Mouse (Mus musculus): ENCODE measurements around the gene Flnb. TPM values are rescaled to one million over a fixed set of nuclear protein-coding genes. Genes with fewer than 3 reads are reported as not detected.

Flnb gene
- 2.7 and 3.8 TPM in 2 replicates for total RNA-seq (2015; ENCODE audit: low replicate concordance)
- total RNA-seq (2017; ENCODE audit: low replicate concordance): 2.0 and 2.2 TPM in 2 replicates

DNA sequence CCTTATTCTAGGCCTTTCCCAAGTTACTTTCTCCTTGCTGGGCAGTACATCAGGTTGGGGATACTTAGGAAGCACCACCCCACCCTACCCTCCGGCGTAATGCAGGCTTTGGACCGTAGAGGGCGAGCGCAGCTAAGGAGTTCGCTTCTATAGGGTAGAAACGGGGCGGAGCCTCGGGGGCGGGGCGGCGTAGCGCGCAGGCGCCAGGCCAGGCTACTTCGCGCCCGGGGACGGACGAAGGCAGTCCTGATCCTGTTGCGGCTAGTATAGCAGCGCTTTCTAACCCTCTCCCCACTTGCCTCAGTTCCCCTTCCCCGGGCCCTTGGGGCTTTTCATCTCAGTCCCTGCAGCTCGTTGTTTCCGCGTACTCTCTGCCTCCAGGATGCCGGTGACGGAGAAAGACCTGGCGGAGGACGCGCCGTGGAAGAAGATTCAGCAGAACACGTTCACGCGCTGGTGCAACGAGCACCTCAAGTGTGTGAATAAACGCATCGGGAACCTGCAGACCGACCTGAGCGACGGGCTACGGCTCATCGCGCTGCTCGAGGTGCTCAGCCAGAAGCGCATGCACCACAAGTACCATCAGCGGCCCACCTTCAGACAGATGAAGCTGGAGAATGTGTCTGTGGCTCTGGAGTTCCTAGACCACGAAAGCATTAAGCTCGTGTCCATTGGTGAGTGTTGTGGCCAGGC is at the start of gene Flnb:
TSS of gene Flnb (plus strand) at position 188 of the 693 bp plus-strand sequence.
- ATAC-seq (replicated peaks; ENCODE audit: low FRiP score, poor library complexity, severe bottlenecking): no peak

DNA sequence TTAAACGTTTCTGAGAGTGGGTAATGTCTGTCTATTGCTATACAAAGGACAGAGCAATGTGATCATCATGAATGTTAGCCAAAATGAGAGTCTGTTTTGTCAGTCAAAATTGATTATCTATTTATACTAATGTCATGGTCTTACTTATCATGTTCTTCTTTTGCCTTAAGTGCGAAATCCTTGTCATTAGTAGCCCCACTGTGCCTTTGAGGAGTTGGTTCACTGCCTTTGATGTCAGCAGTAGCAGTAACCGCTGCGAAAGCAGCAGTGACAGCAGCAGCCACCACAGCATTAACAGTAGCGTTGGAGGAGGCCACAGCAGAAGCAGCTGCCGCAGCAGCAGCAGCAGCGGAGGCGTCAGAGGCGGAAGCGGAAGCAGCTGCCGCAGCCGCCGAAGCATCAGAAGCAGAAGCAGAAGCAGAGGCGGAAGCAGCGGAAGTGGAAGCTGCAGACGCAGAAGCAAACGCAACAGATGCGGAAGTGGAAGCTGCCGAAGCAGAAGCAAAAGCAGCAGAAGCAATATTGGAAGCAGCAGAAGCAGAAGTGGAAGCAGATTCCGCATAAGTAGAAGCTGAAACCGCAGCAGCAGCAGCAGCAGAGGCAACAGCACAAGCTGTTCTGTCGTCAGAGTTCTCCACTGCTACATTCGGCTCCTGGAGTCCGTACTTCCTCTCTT is 43.9 kb upstream of the Flnb start:
- no peak for ATAC-seq (replicated peaks; ENCODE audit: low FRiP score, poor library complexity, severe bottlenecking)

DNA sequence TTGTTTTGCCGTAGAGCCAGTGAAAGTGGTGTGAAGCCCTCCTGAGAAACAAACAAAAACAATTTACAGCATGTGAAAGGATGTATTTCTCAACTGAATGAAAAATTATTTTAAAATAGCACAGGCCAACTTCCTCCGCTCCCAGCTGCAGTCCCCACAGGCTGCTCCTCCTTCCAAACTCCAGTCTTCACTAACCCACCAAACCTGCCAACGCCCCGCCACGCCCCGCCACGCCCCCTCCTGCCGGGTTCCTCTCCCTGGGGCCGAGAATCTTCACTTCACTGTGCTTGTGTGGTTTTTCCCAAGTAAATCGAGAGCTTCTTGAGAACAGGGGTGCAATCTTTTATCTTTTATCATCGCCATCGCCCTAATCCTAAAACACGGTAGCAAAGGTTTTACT is 31.7 kb upstream of the Flnb start:
- no peak for ATAC-seq (replicated peaks; ENCODE audit: low FRiP score, poor library complexity, severe bottlenecking)

DNA sequence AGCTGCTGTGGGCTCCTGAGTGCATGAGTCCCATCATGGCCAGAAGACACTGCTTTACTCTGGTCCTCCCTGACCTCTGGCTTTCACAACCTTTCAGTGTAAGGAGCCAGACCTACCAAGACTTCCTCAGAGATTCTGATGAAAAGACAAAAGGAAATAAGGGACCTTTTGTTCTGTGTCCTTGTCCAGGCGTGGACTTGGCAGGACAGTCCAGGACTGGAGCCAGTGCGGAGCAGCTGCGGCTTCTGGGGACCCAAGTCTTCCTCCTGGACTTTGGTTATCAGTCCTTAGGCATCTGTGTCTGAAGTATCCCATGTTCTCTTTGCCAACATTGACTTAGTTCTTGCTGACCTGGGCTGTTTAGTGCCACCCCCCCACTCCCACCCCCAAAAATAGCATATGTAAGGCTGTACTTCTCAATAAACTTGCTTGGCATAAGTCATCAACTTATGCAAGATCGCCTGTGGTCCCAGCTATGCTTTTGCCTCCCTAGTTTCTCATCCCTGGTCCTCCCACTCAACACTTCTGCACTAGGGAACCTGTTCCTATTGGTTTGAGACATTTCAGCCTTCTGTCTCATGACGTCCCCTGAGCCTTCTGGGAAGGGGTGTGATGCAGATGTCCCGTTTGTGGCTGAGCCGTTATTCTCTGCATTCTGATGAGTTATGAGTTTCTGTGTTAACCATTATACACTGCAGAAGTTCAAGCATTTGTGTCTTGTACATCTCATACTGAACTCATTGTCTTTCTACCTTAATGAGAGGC is 28.3 kb upstream of the Flnb start:
- no peak for ATAC-seq (replicated peaks; ENCODE audit: low FRiP score, poor library complexity, severe bottlenecking)

DNA sequence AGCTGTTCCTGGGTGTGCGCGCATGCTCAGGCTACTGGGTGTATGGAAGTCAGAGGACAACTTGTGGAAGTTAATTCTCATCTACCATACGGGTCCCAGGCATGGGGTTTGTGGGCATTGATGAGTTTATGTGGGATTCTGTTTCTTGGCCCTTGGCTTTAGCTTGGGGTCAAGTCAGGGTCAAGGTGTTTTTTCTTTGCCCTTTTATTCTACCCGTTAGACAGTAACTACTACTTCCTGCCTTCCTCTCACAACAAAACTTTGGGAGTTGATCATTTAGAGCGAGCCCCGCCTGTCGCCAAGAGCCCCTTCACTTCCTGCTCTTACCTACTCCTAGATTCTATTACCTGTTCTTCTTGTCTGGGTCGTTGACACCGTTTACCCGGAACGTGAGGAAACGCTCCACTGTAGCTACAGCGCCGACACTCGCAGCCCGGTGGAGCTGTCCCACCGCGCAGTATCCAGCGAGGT is 26.7 kb upstream of the Flnb start:
- no peak for ATAC-seq (replicated peaks; ENCODE audit: low FRiP score, poor library complexity, severe bottlenecking)

DNA sequence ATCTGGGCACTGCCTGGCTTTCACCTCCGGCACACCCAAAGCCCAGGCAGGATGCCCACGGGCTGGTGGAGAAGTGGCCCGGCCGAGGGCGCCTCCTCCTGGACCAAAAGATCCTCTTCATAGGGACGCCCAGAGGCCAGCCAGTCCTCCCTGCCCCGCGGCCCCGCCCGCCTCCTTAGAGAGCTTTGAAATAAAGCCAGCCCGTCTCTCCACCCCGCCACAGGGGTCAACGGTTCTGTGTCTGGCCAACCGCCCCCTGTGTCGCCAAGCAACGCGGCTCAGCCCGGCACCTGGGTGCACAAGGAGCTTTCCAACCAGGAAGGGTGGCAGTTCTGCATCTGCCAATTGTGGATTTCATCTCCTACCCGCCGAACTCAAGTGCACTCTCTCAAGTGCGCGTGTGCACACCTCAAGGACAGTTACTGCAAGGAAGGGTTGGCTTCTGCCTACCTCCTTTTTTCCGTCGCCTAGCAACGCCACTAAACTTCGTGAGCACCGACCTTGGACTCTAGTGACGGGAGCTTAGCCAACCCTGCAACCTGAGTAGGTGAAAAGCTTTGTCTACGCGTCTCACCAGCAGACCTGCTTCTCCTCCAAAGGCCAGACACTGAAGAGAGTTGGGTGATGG is 26.1 kb upstream of the Flnb start, which contains the start of gene Gm26661:
TSS of gene Gm26661 (plus strand) at position 56 of the 628 bp plus-strand sequence.
- no peak for ATAC-seq (replicated peaks; ENCODE audit: low FRiP score, poor library complexity, severe bottlenecking)

DNA sequence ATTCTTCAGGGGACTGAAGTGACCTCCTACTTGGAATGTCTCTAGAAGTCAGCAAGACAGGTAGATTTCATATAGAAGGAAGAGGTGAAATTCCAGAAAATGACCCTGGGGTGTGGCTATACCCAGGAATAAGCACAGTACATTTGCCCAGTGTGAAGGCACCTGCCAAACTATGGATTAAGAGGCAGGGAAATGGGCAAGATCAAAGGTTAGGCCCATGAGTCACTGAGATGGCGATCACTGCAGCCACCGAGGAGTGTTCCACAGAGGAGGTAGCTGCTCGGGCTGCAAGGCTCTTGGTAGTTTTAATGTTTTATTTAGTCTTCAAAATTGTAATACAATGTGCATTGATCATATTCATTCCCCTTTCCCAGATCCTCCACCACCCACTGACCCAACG is 21.8 kb upstream of the Flnb start:
- no peak for ATAC-seq (replicated peaks; ENCODE audit: low FRiP score, poor library complexity, severe bottlenecking)

DNA sequence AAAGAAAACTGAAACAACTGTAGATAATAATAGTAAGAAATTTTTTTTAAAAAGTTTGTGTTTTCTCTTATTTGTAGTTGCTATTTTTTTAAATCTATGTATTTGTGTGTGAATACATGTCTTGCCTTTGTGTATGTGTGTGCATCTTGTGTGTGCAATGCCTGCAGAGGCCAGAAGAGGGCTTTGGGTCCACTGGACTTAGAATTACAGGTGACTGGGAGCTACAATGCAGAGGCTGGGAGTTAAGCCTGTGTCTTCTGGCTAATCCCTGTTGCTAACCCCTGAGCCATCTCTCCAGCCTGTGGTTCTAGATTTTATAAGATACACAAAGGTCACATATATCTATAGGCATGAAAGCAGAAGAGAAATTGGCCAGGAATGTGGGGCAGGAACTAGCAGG is 17.1 kb upstream of the Flnb start:
- no peak for ATAC-seq (replicated peaks; ENCODE audit: low FRiP score, poor library complexity, severe bottlenecking)

DNA sequence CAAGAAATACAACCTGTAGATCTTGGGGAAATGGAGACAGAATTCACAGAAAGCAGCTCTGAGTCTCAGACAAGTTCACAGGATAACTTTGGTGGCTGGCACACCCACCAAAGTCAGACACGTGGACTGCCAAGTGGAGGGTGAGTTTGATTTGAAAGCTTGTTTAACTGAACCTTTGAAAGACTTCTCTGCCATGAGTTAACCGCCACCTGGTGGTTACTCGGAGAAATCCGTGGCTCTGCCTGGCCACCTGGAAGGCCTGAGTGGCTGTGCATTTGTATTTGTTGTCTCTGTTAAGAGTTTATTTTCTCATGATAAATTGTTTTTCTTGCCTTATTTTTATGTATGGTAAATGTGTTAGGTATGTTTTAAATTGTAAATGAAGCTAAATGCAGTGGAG is 15.9 kb upstream of the Flnb start:
- no peak for ATAC-seq (replicated peaks; ENCODE audit: low FRiP score, poor library complexity, severe bottlenecking)

DNA sequence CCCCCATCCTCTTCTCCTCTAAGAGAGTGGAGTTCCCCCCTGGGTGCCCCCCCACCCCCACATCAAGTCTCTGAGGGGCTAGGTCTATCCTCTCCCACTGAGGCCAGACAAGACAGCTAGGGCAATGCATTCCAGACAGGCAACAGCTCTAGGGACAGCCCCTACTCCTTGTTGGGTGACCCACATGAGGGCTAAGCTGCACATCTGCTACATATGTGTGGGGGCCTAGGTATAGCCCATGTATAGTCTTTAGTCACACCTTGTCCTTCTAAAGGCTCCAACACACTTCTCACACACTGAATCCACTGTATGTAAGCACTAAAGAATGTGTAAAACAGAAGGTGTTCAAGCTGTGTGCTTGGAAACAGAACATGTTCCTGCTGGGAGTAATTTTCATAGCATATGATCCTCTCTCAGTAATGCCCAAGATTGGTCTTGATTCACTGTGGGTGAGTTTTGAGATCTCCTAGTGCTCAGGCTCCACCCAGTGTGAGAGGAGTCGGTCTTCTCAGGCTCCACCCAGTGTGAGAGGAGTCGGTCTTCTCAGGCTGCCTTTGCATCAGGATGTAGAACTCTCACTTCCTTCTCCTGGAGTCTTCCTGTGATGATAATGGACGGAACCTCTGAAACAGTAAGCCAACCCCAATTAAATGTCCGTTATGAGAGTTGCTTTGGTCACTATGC is 13.7 kb upstream of the Flnb start:
- ATAC-seq (replicated peaks; ENCODE audit: low FRiP score, poor library complexity, severe bottlenecking): no peak

DNA sequence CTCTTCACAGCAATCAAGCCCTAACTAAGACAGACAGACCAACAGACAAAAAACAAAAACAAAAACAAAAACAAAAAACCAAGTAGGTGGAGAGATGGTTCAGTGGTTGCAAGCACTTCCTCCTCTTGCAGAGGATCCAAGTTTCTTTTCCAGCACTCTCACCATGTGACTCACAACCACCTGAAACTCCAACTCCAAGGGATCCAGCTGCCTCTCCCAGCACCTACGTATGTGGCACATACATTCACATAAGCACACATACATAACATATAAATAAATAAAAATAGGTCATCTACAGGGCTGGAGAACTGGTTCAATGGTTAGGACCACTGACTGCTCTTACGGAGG is 13.2 kb upstream of the Flnb start:
- no peak for ATAC-seq (replicated peaks; ENCODE audit: low FRiP score, poor library complexity, severe bottlenecking)

DNA sequence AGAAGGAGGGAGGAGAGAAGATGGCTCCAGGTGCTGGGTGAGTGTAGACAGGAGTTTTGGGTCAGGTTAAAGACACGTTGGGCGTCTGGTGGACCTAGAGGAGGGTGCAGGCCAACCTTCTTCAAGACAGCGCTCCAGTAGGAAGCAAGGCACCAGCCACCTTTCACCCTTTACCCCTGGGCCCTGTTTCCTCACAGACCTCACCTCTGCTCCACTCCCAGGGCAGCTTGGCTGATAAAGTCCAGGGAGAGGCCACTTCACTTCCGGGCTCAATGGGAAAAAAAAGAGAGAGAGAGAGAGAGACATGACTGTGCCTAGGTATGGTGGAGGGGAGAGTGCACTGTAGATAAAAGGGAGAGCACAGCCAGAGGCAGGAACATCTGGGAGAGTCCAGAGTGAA is 10.0 kb upstream of the Flnb start:
- no peak for ATAC-seq (replicated peaks; ENCODE audit: low FRiP score, poor library complexity, severe bottlenecking)

DNA sequence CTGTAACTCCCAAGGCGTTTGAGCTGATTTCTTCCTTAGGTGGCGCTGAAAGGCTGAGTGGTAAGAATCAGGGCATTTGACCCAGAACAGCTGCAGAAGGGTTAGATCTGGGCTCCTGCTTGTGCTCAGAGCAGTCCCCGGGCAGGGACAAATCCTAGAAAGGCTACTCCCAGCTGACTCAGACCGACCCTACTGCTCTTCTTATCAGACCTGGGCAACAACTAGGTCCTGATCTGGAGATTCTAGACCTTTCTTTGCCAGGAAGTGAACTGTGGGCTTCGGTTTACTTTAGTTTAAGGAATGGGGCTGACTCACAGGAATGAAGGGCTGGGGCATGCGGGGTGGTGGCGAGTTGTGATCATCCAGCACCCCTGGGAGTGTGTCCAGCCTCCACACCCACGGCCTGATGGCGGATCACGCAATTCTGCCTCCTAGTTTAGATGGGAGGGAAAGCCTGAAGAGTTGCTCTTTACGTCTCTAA is 9.2 kb upstream of the Flnb start:
- no peak for ATAC-seq (replicated peaks; ENCODE audit: low FRiP score, poor library complexity, severe bottlenecking)

DNA sequence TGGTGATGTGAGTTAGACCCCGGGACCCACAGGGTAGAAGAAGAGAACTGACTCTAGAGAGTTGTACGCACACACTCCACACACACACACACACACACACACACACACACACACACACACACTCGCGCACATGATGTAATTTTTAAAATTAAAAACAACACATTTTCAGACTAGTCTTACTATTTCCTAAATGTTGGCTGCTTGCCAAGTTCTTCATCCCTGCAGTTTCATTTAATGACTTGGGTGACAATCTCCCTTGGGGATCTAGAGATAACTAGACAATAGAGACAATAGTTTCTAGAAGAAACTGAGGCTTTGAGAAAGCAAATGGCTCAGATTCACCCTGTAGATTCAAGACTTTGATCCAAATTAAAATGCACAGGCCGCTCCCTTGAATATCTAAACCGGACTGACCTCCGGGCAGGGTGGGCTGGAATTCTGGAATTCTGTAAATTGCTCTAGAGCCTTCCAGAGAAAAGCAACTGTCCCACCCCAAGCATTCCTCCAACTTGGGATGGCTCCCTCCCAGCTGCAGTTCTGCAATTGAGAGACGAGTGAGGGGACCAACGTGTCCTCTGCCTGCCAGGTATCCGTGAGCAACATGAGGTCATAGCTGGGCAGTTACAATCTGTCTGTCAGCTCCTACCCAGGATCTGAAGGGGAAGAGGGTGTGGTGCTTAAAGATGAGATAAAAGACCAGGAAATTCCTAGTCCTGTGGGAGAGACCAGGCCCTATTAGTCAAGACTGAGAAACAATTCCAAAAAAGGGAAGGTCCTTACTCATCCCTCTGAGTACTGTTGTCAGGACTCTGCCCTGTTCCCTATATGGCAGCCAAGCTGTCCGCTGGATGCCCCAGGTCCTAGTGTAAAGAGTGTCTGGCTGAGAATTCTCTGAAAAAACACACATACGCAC is 8.5 kb upstream of the Flnb start:
- ATAC-seq (replicated peaks; ENCODE audit: low FRiP score, poor library complexity, severe bottlenecking): no peak

DNA sequence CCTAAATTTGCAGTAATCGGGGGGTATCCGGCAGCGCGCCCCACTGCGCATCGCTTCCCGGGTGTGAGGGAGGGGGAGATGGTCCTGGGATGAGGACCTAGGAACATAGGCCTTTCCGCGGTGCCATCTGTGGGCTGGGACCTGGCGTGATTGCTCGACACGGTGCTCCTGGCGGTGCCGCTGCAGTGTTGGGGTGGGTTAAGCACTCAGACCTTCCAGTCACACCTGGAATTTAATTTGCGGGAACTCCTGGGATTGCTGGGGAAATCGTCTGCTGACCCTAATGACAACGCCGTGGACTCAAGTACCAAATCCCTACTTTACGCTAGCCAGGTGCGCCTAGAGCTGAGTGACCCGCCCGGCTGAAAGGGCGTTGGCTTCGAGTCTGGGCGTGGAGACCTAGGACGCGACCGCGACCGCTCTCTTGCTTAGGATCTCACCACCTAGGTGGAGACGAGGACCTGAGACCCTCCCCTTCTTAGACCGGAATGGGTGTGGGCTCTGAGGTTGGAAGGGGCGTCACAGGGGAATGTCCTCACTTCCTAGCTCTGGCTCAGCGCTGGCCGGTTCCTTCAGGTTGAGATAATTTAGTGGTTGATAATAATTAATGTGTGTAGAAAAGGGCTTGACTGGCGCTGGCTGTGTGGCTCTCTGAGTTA is 835 bp downstream of the Flnb start:
- ATAC-seq (replicated peaks; ENCODE audit: low FRiP score, poor library complexity, severe bottlenecking): no peak

DNA sequence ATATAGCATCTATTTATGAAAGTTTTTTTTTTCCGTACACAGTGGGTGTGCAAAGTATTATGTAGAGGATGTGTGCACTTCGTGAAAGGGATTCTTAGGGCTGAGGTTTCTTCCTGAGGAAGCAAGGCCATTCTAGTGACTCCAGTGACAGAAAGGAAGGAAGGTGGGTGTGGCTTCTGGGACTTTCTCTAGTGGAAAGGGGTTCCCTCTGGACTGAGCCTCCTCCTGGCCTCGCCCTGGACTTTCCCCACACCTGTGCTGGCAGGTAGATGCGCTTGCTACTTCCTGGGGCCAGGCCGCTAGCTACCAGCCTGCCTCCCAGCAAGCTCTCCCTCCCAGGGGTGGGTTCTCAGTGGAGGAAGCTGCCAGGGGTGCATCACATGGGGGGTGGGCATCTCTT is 1.7 kb downstream of the Flnb start:
- ATAC-seq (replicated peaks; ENCODE audit: low FRiP score, poor library complexity, severe bottlenecking): no peak

DNA sequence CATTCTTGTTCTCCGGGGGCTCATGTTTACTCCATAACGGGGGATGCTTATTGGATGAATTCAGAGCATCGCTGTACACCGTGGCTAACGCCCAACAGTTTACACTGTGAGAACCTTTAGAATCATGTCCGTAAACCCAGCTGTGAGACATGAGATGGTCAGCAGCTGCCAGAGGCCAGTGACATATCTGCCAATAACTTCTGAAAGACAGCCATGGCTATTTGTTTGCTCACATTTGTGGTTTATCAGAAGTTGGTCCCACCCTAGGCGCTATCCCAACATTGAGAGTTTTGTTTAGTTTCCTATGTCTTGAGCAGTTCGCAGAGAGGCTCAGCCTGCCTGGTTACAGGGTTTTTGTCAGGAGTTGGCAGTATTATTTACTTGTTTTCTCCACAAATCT is 3.6 kb downstream of the Flnb start:
- ATAC-seq (replicated peaks; ENCODE audit: low FRiP score, poor library complexity, severe bottlenecking): no peak

DNA sequence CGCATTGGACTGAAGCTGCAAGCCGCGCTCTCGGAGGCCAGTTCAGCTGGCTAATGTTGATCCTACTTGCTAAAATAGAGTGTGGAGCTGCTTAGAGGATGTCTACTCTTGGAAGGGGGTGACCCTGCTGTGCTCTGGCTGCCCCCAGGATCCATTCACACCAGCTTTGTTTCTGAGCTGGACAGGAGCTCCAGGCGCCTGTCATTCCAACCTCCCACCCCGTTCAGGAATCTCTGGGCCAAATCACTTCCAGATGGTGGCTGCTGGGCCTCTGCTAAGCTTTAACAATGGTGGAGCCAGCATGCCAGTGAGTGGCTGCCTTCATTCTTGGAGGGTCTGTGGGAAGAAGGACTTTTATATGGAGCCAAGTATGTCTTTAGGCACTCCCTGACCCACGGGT is 4.9 kb downstream of the Flnb start:
- ATAC-seq (replicated peaks; ENCODE audit: low FRiP score, poor library complexity, severe bottlenecking): no peak

Measured in erythroblast, adult 5-6 weeks (primary cell).